Mouse (Mus musculus): ENCODE data around the gene Vsnl1.

The Vsnl1 gene

GRCm38 (mm10) chr12:11436497-11437265 lies at the start of gene Vsnl1:
Gene Vsnl1, minus strand, starts transcription at chr12:11436613.
- peak; percentile 96 for DNase-seq

GRCm38 (mm10) chr12:11456632-11457031 lies 20.2 kb upstream of the Vsnl1 start:
- no peak for DNase-seq

GRCm38 (mm10) chr12:11456213-11456612 lies 19.8 kb upstream of the Vsnl1 start:
- no peak for DNase-seq

- peak; percentile 97 for DNase-seq
These were observed 19.3 kb upstream of the Vsnl1 start, which contains the start of gene Rad51ap2 for GRCm38 (mm10) chr12:11455549-11456194. Gene Rad51ap2, plus strand, starts transcription at chr12:11456079.

GRCm38 (mm10) chr12:11454146-11454545 lies 17.7 kb upstream of the Vsnl1 start:
- DNase-seq: no peak

GRCm38 (mm10) chr12:11437907-11438447 lies 1.6 kb upstream of the Vsnl1 start:
- DNase-seq: peak; percentile 74

- DNase-seq: peak; percentile 93
These were observed 973 bp upstream of the Vsnl1 start for GRCm38 (mm10) chr12:11437266-11437906.

GRCm38 (mm10) chr12:11436023-11436350 lies 426 bp downstream of the Vsnl1 start:
- DNase-seq: peak; percentile 50

GRCm38 (mm10) chr12:11435246-11436022 lies 979 bp downstream of the Vsnl1 start:
- peak; percentile 33 for DNase-seq

GRCm38 (mm10) chr12:11434446-11434845 lies 2.0 kb downstream of the Vsnl1 start:
- peak; percentile 58 for DNase-seq

- peak; percentile 68 for DNase-seq
These were observed 2.7 kb downstream of the Vsnl1 start for GRCm38 (mm10) chr12:11433716-11434115.

- DNase-seq: no peak
These were observed 3.3 kb downstream of the Vsnl1 start for GRCm38 (mm10) chr12:11433126-11433525.

- no peak for DNase-seq
These were observed 9.0 kb downstream of the Vsnl1 start for GRCm38 (mm10) chr12:11427396-11427795.

GRCm38 (mm10) chr12:11418112-11418511 lies 18.3 kb downstream of the Vsnl1 start:
- peak; percentile 56 for DNase-seq

GRCm38 (mm10) chr12:11407679-11408078 lies 28.7 kb downstream of the Vsnl1 start:
- DNase-seq: no peak

- DNase-seq: peak; percentile 92
These were observed 37.6 kb downstream of the Vsnl1 start for GRCm38 (mm10) chr12:11398791-11399190.

GRCm38 (mm10) chr12:11397029-11397428 lies 39.4 kb downstream of the Vsnl1 start:
- no peak for DNase-seq

- peak; percentile 95 for DNase-seq
These were observed 40.9 kb downstream of the Vsnl1 start for GRCm38 (mm10) chr12:11395470-11395869.

GRCm38 (mm10) chr12:11392525-11392924 lies 43.9 kb downstream of the Vsnl1 start:
- no peak for DNase-seq

- DNase-seq: peak; percentile 78
These were observed 45.0 kb downstream of the Vsnl1 start for GRCm38 (mm10) chr12:11391244-11391949.

- DNase-seq: no peak
These were observed 47.3 kb downstream of the Vsnl1 start for GRCm38 (mm10) chr12:11389141-11389540.

GRCm38 (mm10) chr12:11384754-11385153 lies 51.7 kb downstream of the Vsnl1 start:
- DNase-seq: no peak
